Mouse (Mus musculus): ENCODE data around the gene Sypl2. TPM values are rescaled to one million over a fixed set of nuclear protein-coding genes. Genes with fewer than 3 reads are reported as not detected.

Sypl2 gene
- 0.28 TPM for polyA plus RNA-seq (2012; fragmentation: generic; extraction: Trizol)

DNA sequence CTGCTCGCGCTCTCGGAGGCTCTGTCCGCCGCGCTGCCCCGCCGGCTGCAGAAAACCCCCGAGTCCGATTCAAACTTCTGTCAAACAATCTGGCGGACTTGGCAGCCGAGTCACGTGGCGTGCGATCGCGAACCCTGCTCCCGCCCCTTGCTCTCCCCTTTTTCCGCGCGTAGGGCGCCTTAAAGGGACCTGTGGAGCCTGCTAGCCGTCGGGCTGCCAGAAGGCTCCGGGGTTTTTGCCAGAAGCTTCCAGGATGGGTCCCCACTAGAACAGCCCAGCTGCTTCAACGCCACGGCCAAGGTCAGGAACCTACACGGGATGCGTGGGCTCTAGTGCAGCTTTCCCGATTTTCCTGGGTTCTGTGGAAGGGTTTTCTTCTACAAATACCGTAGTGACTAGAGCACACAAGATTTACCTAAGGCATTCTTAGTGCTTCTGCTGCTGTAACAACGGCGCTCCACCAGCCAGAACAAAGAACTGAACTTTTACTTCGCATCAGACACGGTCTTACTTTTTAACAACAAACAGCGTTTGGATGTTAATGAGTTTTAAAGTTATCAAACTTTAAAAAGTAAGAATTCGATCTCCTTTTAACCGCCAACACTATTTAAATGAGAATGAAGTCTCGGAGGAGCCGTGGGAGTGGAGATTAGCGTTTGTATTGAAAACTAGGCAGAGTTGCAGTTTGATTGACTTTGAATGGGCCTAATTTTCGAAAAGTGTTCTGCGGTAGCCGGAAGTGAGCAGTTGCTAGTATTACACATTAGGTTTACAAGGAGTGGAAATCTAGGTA is at the start of gene Sypl2:
TSS of gene Sypl2 (minus strand) at position 91 of the 793 bp plus-strand sequence.
- no peaks in the 10 kb centered on the region for H3K79me2 ChIP-seq (ENCODE audit: control insufficient read depth, insufficient read depth)
- H3K36me3 ChIP-seq (ENCODE audit: control insufficient read depth, insufficient read depth): no peaks in the 10 kb centered on the region
- peaks cover 50% of the 10 kb centered on the region for H3K27me3 ChIP-seq (ENCODE audit: control insufficient read depth, insufficient read depth, insufficient read length)
- H3ac ChIP-seq (ENCODE audit: control insufficient read depth, insufficient read length): no peak within 1 kb of the TSS
- no peak within 1 kb of the TSS for H3K4me3 ChIP-seq
- TF ChIP-seq TCF12 (IDR thresholded peaks at IDR 0.05; ENCODE audit: insufficient read depth, poor library complexity, severe bottlenecking) (no peak), MYOG (IDR thresholded peaks at IDR 0.05; ENCODE audit: control insufficient read depth in 1 of 3, insufficient read depth in 1 of 3, insufficient read length in 2 of 3, low read depth in 2 of 3) (no peak), MAX (IDR thresholded peaks at IDR 0.05; ENCODE audit: low read depth) (no peak), USF1 (IDR thresholded peaks at IDR 0.05; ENCODE audit: low read depth) (no peak), POLR2A (IDR thresholded peaks at IDR 0.05; ENCODE audit: insufficient read length, low read depth) (no peak), MYOD1 (IDR thresholded peaks at IDR 0.05; ENCODE audit: control insufficient read depth in 1 of 3, insufficient read length in 2 of 3, low read depth in 2 of 3) (no peak), SRF (IDR thresholded peaks at IDR 0.05; ENCODE audit: control insufficient read depth, insufficient read length, low read depth) (no peak), POLR2AphosphoS2 (IDR thresholded peaks at IDR 0.05; ENCODE audit: insufficient read length, low read depth) (no peak), CEBPB (IDR thresholded peaks at IDR 0.05; ENCODE audit: insufficient read depth, poor library complexity, severe bottlenecking) (no peak), E2F4 (IDR thresholded peaks at IDR 0.05; ENCODE audit: insufficient read depth) (no peak)
- peak within 1 kb of the TSS; percentile 6 for H3K4me2 ChIP-seq (ENCODE audit: low read depth)

DNA sequence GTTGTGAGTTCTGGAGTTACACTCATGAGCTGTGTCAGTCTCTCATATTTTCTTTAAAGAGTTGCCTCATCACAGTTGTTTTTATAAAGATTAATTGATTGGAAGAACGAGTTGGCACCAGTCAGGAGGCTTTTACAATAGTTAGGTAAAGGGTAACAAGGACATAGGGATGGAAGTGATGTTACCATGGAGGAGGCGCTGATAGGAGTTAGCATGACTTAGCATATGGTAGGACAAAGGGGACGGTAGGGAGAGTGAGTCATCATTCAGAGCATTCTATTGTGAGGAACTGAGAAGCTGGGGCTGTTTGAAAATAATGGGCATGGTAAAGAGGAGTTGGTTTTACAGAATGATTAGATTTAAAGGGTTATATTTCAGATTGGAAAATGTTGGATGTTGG is 32.9 kb upstream of the Sypl2 start:
- TF ChIP-seq CEBPB (IDR thresholded peaks at IDR 0.05; ENCODE audit: insufficient read depth, poor library complexity, severe bottlenecking): no peak
- TF ChIP-seq MYOD1 (IDR thresholded peaks at IDR 0.05; ENCODE audit: control insufficient read depth in 1 of 3, insufficient read length in 2 of 3, low read depth in 2 of 3): no peak
- no peak for TF ChIP-seq POLR2A (IDR thresholded peaks at IDR 0.05; ENCODE audit: insufficient read length, low read depth)
- peak overlapping the region; percentile 62 for H3K4me3 ChIP-seq
- H3K4me2 ChIP-seq (ENCODE audit: low read depth): peak overlapping the region; percentile 87
- H3ac ChIP-seq (ENCODE audit: control insufficient read depth, insufficient read length): no peak overlapping the region
- H3K36me3 ChIP-seq (ENCODE audit: control insufficient read depth, insufficient read depth): peaks cover 18% of the 10 kb centered on the region
- peaks cover 67% of the 10 kb centered on the region for H3K79me2 ChIP-seq (ENCODE audit: control insufficient read depth, insufficient read depth)
- H3K27me3 ChIP-seq (ENCODE audit: control insufficient read depth, insufficient read depth, insufficient read length): no peaks in the 10 kb centered on the region

DNA sequence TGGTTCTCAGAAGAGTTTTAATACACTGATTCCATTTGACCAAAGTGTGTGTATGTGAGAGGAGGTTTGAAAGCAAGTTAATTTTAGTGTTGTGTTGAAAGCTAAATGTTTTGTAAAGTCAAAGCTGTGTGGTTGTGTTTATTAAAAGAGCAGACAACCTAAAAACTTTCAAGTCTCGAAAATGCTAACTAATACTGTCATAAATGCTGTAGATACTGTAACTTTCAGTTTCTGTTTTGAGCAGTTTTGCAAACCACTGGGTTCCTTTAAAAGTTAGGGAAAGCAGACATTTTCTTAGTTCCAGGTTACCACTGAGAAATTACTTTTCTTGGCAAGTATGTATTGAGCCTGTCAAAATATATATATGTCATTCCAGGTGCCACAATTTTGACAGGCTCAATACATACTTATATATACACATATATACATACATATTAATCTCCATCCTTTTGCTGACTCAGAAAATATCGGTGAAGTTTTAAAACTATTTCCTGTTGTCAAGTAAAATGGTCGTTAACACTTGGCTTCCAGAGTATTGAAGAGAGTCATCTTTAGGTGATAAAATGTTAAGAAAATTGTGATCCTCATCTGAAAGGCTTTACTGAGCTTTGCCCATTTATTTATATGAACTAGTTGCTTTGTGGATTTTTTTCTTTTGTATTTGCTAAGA is 31.5 kb upstream of the Sypl2 start:
- Histone ChIP-seq H3K27me3 (ENCODE audit: control insufficient read depth, insufficient read depth, insufficient read length) (no peaks in the 10 kb centered on the region), H3K79me2 (ENCODE audit: control insufficient read depth, insufficient read depth) (peaks cover 54% of the 10 kb centered on the region), H3K4me3 (peak overlapping the region; percentile 62), H3K36me3 (ENCODE audit: control insufficient read depth, insufficient read depth) (peaks cover 4% of the 10 kb centered on the region), H3K4me2 (ENCODE audit: low read depth) (peak overlapping the region; percentile 87), H3ac (ENCODE audit: control insufficient read depth, insufficient read length) (peak overlapping the region; percentile 33)
- TF ChIP-seq POLR2AphosphoS2 (IDR thresholded peaks at IDR 0.05; ENCODE audit: insufficient read length, low read depth) (no peak), MYOG (IDR thresholded peaks at IDR 0.05; ENCODE audit: control insufficient read depth in 1 of 3, insufficient read depth in 1 of 3, insufficient read length in 2 of 3, low read depth in 2 of 3) (no peak), POLR2A (IDR thresholded peaks at IDR 0.05; ENCODE audit: insufficient read length, low read depth) (no peak), E2F4 (IDR thresholded peaks at IDR 0.05; ENCODE audit: insufficient read depth) (no peak), REST (IDR thresholded peaks at IDR 0.05; ENCODE audit: insufficient read depth, insufficient read length) (no peak), SRF (IDR thresholded peaks at IDR 0.05; ENCODE audit: control insufficient read depth, insufficient read length, low read depth) (no peak), TCF12 (IDR thresholded peaks at IDR 0.05; ENCODE audit: insufficient read depth, poor library complexity, severe bottlenecking) (no peak), USF1 (IDR thresholded peaks at IDR 0.05; ENCODE audit: low read depth) (no peak), CEBPB (IDR thresholded peaks at IDR 0.05; ENCODE audit: insufficient read depth, poor library complexity, severe bottlenecking) (no peak), MAX (IDR thresholded peaks at IDR 0.05; ENCODE audit: low read depth) (no peak), MYOD1 (IDR thresholded peaks at IDR 0.05; ENCODE audit: control insufficient read depth in 1 of 3, insufficient read length in 2 of 3, low read depth in 2 of 3) (no peak)

DNA sequence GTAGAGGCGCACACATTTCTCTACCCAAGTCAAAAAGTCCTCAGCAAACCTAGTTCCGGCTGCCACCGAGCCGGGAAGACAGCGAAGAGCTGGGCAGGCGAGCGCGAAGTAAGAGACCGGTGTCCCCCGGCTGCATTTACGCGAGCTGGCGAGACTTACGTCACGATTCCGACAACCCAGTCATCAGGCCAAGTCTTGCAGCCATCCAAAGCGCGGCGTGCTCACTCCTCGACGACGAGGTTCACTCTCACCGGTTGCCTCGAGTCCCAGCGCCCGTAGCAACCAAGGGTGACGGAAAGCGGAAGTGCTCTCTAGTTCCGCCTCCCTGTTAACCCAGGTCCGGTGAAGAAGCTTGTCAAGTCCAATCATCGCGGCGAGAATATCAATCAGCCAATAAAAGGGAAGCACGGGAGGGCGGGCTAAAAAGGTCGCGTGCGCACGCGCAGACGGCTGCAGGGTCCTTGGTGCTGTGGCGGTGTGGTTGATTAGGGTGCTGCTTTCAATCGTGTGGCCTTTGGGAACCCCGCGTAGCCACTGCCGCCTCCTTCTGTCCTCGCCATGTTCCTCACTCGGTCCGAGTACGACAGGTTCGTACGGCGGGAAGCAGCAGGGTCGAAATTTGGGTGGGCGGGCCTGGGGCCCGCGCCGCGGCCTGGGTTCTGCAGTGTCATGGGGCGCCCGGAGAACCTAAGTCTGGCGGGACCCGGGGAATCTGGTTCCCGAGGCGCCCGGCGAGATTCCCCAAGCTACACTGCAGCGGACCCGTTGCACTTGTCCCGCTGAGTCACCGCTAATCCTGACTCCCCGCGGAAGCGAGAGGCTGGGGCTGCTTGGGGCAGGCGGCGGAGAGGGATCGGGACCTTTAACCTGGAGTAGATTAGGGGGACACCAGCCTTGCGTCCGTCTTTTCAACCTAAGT is 30.5 kb upstream of the Sypl2 start, which contains the start of gene Psma5:
TSS of gene Psma5 (plus strand) at position 208 of the 919 bp plus-strand sequence.
- H3ac ChIP-seq (ENCODE audit: control insufficient read depth, insufficient read length): peak within 1 kb of the TSS; percentile 33
- H3K4me3 ChIP-seq: peak within 1 kb of the TSS; percentile 62
- TF ChIP-seq REST (IDR thresholded peaks at IDR 0.05; ENCODE audit: insufficient read depth, insufficient read length) (no peak), POLR2AphosphoS2 (IDR thresholded peaks at IDR 0.05; ENCODE audit: insufficient read length, low read depth) (peak; percentile 30), MYOD1 (IDR thresholded peaks at IDR 0.05; ENCODE audit: control insufficient read depth in 1 of 3, insufficient read length in 2 of 3, low read depth in 2 of 3) (no peak), POLR2A (IDR thresholded peaks at IDR 0.05; ENCODE audit: insufficient read length, low read depth) (peak; percentile 68), SRF (IDR thresholded peaks at IDR 0.05; ENCODE audit: control insufficient read depth, insufficient read length, low read depth) (no peak), MYOG (IDR thresholded peaks at IDR 0.05; ENCODE audit: control insufficient read depth in 1 of 3, insufficient read depth in 1 of 3, insufficient read length in 2 of 3, low read depth in 2 of 3) (no peak), MAX (IDR thresholded peaks at IDR 0.05; ENCODE audit: low read depth) (peak; percentile 62), USF1 (IDR thresholded peaks at IDR 0.05; ENCODE audit: low read depth) (no peak)
- peaks cover 48% of the 10 kb centered on the region for H3K79me2 ChIP-seq (ENCODE audit: control insufficient read depth, insufficient read depth)
- H3K27me3 ChIP-seq (ENCODE audit: control insufficient read depth, insufficient read depth, insufficient read length): no peaks in the 10 kb centered on the region
- no peaks in the 10 kb centered on the region for H3K36me3 ChIP-seq (ENCODE audit: control insufficient read depth, insufficient read depth)
- peak within 1 kb of the TSS; percentile 91 for H3K4me2 ChIP-seq (ENCODE audit: low read depth)
